Comparison of ENCODE assay signal across 8 mouse cellular contexts in the genomic region with DNA sequence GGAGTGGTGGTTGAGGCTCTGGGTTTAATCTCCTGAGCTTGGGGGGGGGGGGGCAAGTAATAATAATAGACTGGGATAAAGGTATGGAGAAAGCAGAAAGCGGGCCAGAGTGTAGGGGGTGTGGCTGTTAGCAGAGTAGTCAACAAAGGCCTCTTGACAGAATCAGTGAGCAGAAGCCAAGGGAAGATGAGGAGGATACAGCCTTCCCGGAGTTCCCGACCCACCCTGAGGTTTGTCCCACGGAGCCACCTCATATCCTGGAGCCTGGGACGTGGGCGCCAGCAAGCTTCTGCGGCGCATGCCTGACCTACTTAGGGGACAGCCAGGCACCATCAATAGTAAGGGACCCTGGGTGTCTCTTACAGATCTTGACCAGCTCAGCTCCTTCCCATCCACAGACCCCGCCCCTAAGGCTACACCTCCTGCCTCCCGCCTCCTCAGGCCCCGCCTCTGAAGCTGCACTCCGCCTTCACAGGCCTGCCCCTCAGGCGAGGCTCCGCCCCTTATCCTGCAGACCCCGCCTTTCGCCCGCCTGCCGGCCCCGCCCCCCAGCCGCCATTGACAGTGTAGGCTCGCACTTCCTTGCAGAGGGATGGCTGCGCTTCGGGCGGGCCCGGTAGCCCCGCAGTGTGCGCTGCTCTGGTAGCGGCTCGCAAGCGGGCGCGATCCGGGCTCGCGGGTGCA. TPM values are rescaled to one million over a fixed set of nuclear protein-coding genes. Genes with fewer than 3 reads are reported as not detected.
DNase-seq lines count a peak whose midpoint lies in the region; ATAC-seq lines count a peak whose summit lies in the region.

Klhl36 (plus strand) TSS at position 561 of the 684 bp plus-strand sequence.

- peak; percentile 98 for DNase-seq in Muller cell, postnatal 12 days (ENCODE audit: inconsistent ontology term)
- DNase-seq in cerebellum, adult 9-11 months, result peak; percentile 97
- peak; percentile 91 to 95 for DNase-seq in frontal cortex, adult 2 months (ENCODE audit: extremely low spot score in 1 of 2, low spot score in 1 of 2)
- peak; percentile 97 for DNase-seq in hindbrain, embryonic 11.5 days (ENCODE audit: low spot score)
- DNase-seq in layer of hippocampus, postnatal 10 days (ENCODE audit: low spot score in 2 of 2), result peak; percentile 96 to 98
- DNase-seq in lung, postnatal 10 days, result peak; percentile 99
- peak; percentile 99 for DNase-seq in ovary, postnatal 36 days (ENCODE audit: low spot score)
- DNase-seq in thymus, postnatal 25 days, result peak; percentile 98

- ATAC-seq in hindbrain, embryonic 11.5 days (ENCODE audit: low FRiP score), result peak; percentile 96

- H3K9me3 ChIP-seq in hindbrain, embryonic 11.5 days (ENCODE audit: control insufficient read depth, low read length), result no peaks in the 10 kb centered on the region

- no peaks in the 10 kb centered on the region for H3K36me3 ChIP-seq in hindbrain, embryonic 11.5 days (ENCODE audit: control insufficient read depth, insufficient read depth, low read length)

- peaks cover 2% of the 10 kb centered on the region; the same call in 1 of the 2 replicates for H3K4me1 ChIP-seq in hindbrain, embryonic 11.5 days (replicated peaks; ENCODE audit: control insufficient read depth, insufficient read depth, low read length)

- WGBS in hindbrain, embryonic 11.5 days, result 3% methylated on average over 21 of the region's 35 CpGs

- peak within 1 kb of the TSS; percentile 72 for H3K4me3 ChIP-seq in hindbrain, embryonic 11.5 days (ENCODE audit: low read depth, low read length)

- peak within 1 kb of the TSS; percentile 77 for H3K9ac ChIP-seq in hindbrain, embryonic 11.5 days (ENCODE audit: low read depth, low read length)

- H3K4me2 ChIP-seq in hindbrain, embryonic 11.5 days (replicated peaks; ENCODE audit: low read depth, low read length), result peak within 1 kb of the TSS; percentile 95

- no peak within 1 kb of the TSS for H3K27ac ChIP-seq in hindbrain, embryonic 11.5 days (ENCODE audit: low read depth, low read length)

- peaks cover 2% of the 10 kb centered on the region; the same call in 1 of the 2 replicates for H3K27me3 ChIP-seq in hindbrain, embryonic 11.5 days (ENCODE audit: control insufficient read depth, insufficient read depth, low read length)

RNA-seq across cellular contexts. Expression of gene Klhl36, which starts in this region (rescaled TPM):
- 9.5 and 10.2 TPM in 2 replicates for polyA plus RNA-seq in frontal cortex, adult 2 months (2012; rRNA removed)
- polyA plus RNA-seq in hindbrain, embryonic 11.5 days (2014; fragmentation: Nextera tagmentation; extraction: Ambion mirVana), result 9.2 and 9.3 TPM in 2 replicates
- total RNA-seq in layer of hippocampus, postnatal 10 days (2021), result 1 to 10 TPM; 7.4 to 9.3 TPM
